Comparison of ENCODE assay signal across 24 mouse cellular contexts in genomic region chr13:92402063-92402462, GRCm38 (mm10). TPM values are rescaled to one million over a fixed set of nuclear protein-coding genes. Genes with fewer than 3 reads are reported as not detected.
A peak's percentile ranks its signal among the peaks of the same experiment; 100 is the strongest.
DNase-seq lines count a peak whose midpoint lies in the region; ATAC-seq and TF ChIP-seq lines count a peak whose summit lies in the region.
"Had no signal": no experiment of that assay in that cellular context is flagged by ENCODE, and none has a peak within 500 bp of the region (broad histone marks: within the 10 kb centered on the region; RNA-seq: fewer than 3 reads in every experiment).

No protein-coding gene starts in this region.

- intact Hi-C loops in left cerebral cortex, postnatal 10 days (cut with DNase I), result no loop called here

- H3K27ac ChIP-seq in kidney, embryonic 14.5 days (ENCODE audit: low read depth, low read length), result no peak overlapping the region
- H3K27ac ChIP-seq in layer of hippocampus, adult 2 months, result no peak overlapping the region
- H3K27ac ChIP-seq: embryonic facial prominence, embryonic 12.5 days; heart, adult 2 months; hindbrain, embryonic 10.5 days; liver, embryonic 14.5 days; stomach, embryonic 15.5 days had no signal

- CTCF ChIA-PET in Patski (lab: Charles Lee), result interaction anchor here (0.8 to 1.9 kb wide), 3 partner anchors 10 to 44 kb away, joined by 3 to 5 read pairs (median 4); no protein-coding TSS in a partner anchor

- in situ Hi-C loops in Patski (cut with MboI; ENCODE audit: low pct_unique_long_range_greater_than_20kb), result no loop called here

- H3K4me3 ChIP-seq in kidney, embryonic 14.5 days (ENCODE audit: low read length), result no peak overlapping the region
- H3K4me3 ChIP-seq in layer of hippocampus, adult 2 months, result no peak overlapping the region
- H3K4me3 ChIP-seq: embryonic facial prominence, embryonic 12.5 days; erythroblast, embryonic 14.5 days; heart, adult 2 months; hindbrain, embryonic 10.5 days; megakaryocyte, embryonic 14.5 days; stomach, embryonic 15.5 days had no signal

- H3K27me3 ChIP-seq in kidney, embryonic 14.5 days (ENCODE audit: control insufficient read depth, insufficient read depth, low read length), result no peaks in the 10 kb centered on the region
- H3K27me3 ChIP-seq in Patski, result peaks cover 6% of the 10 kb centered on the region
- H3K27me3 ChIP-seq: embryonic facial prominence, embryonic 12.5 days; stomach, embryonic 15.5 days had no signal

- no peaks in the 10 kb centered on the region for H3K4me1 ChIP-seq in kidney, embryonic 14.5 days (ENCODE audit: control insufficient read depth, insufficient read depth, low read length)
- H3K4me1 ChIP-seq: embryonic facial prominence, embryonic 12.5 days; hindbrain, embryonic 10.5 days; megakaryocyte, embryonic 14.5 days; stomach, embryonic 15.5 days had no signal

- ATAC-seq in kidney, embryonic 14.5 days (ENCODE audit: low FRiP score, low TSS enrichment), result no peak; the same call in 1 of the 2 replicates
- ATAC-seq in Patski, result peak; percentile 92
- ATAC-seq: forebrain, embryonic 14.5 days had no signal

- WGBS in kidney, embryonic 14.5 days, result 34% methylated on average over 2 of the region's 2 CpGs

- no peak overlapping the region for H3K9ac ChIP-seq in kidney, embryonic 14.5 days (ENCODE audit: low read depth, low read length)
- H3K9ac ChIP-seq: embryonic facial prominence, embryonic 12.5 days; liver, embryonic 14.5 days; stomach, embryonic 15.5 days had no signal

- peak; percentile 29 for TF ChIP-seq CTCF in Patski (IDR thresholded peaks at IDR 0.05)
- TF ChIP-seq CTCF in layer of hippocampus, adult 2 months (conservative IDR thresholded peaks at IDR 0.05), result no peak

- POLR2A ChIA-PET in Patski (lab: Charles Lee), result interaction anchor here (0.6 kb wide), 1 partner anchor 1301 kb away, joined by 3 read pairs; no protein-coding TSS in a partner anchor

- peak; percentile 38 for DNase-seq in kidney, adult 11 months
- DNase-seq in Patski (ENCODE audit: low read depth, low spot score), result no peak
- DNase-seq in kidney, adult 8-10 months, result peak; percentile 17 to 35
- DNase-seq in kidney, postnatal 36 days, result peak; percentile 23 to 41
- DNase-seq in left cerebral cortex, postnatal 10 days (ENCODE audit: extremely low spot score in 1 of 2, low spot score in 2 of 2), result no peak
- DNase-seq in layer of hippocampus, adult 2 months (ENCODE audit: low spot score in 2 of 2), result no peak
- DNase-seq: adrenal gland, adult 8-10 months; cerebellum, adult 11 months; gastrocnemius, postnatal 25 days; heart, adult 2 months; lung, postnatal 14 days; right cerebral cortex, postnatal 14 days; spleen, adult 18-20 months had no signal

- H3K9me3 ChIP-seq in kidney, embryonic 14.5 days (ENCODE audit: control insufficient read depth, low read length), result no peaks in the 10 kb centered on the region
- H3K9me3 ChIP-seq: embryonic facial prominence, embryonic 12.5 days; hindbrain, embryonic 10.5 days; stomach, embryonic 15.5 days had no signal

- H3K4me2 ChIP-seq in kidney, embryonic 14.5 days (replicated peaks; ENCODE audit: low read depth, low read length), result no peak overlapping the region
- H3K4me2 ChIP-seq: embryonic facial prominence, embryonic 12.5 days; stomach, embryonic 15.5 days had no signal

- H3K36me3 ChIP-seq in kidney, embryonic 14.5 days (ENCODE audit: control insufficient read depth, insufficient read depth, low read length), result no peaks in the 10 kb centered on the region
- H3K36me3 ChIP-seq: embryonic facial prominence, embryonic 12.5 days; hindbrain, embryonic 10.5 days; stomach, embryonic 15.5 days had no signal

RNA-seq across cellular contexts. Expression of gene Ankrd34b, which starts 23.6 kb away (rescaled TPM):
- 0.06 and 0.07 TPM in 2 replicates for polyA plus RNA-seq in kidney, embryonic 14.5 days (2014; fragmentation: Nextera tagmentation; extraction: Ambion mirVana)
- polyA plus RNA-seq in Patski (2021), result 0.01 TPM
- total RNA-seq in left cerebral cortex, postnatal 10 days (2021), result 10 to 100 TPM; 12.5 to 13.3 TPM
- 10 to 100 TPM; 12.7 to 14.0 TPM for total RNA-seq in layer of hippocampus, adult 2 months (2021)
- total RNA-seq: gastrocnemius, postnatal 25 days; heart, adult 2 months; neutrophil, adult 5-6 weeks had no signal
- polyA plus RNA-seq: erythroblast, embryonic 14.5 days; heart, adult 2 months; large intestine, adult 2 months; liver, embryonic 14.5 days; urinary bladder, adult 2 months had no signal

RNA-seq across cellular contexts. Expression of gene Msh3, which starts 47.3 kb away (rescaled TPM):
- polyA plus RNA-seq in kidney, embryonic 14.5 days (2014; fragmentation: Nextera tagmentation; extraction: Ambion mirVana), result 31.8 and 42.3 TPM in 2 replicates
- polyA plus RNA-seq in Patski (2021), result 19.0 TPM
- total RNA-seq in left cerebral cortex, postnatal 10 days (2021), result 10 to 100 TPM; 28.3 to 29.3 TPM
- total RNA-seq in layer of hippocampus, adult 2 months (2021), result 10 to 100 TPM; 24.6 to 27.8 TPM

RNA-seq across cellular contexts. Expression of gene Dhfr, which starts 47.5 kb away (rescaled TPM):
- 24.6 and 26.0 TPM in 2 replicates for polyA plus RNA-seq in kidney, embryonic 14.5 days (2014; fragmentation: Nextera tagmentation; extraction: Ambion mirVana)
- polyA plus RNA-seq in Patski (2021), result 7.8 TPM
- total RNA-seq in left cerebral cortex, postnatal 10 days (2021), result 1 to 10 TPM; 1.2 to 1.5 TPM
- total RNA-seq in layer of hippocampus, adult 2 months (2021), result 1 to 10 TPM; 1.3 to 1.5 TPM

Comparison
In these comparisons a context has a peak if more than half of its experiments do, and no peak if none do; other contexts are left out.
1. DNase-seq: peak in kidney, adult 11 months (single experiment), kidney, adult 8-10 months (2 of 2) and kidney, postnatal 36 days (2 of 2); none in Patski (single experiment), left cerebral cortex, postnatal 10 days (0 of 2) and layer of hippocampus, adult 2 months (0 of 2).